Mouse (Mus musculus): ENCODE measurements around the gene Wdr86.
A peak's percentile ranks its signal among the peaks of the same experiment; 100 is the strongest.
"Not testable (repeated sequence)": the region's sequence is repeated elsewhere in the genome, so short reads cannot be mapped to it uniquely, and the experiment has no call there.

The Wdr86 gene

GRCm38 (mm10) chr5:24733134-24733533 is 2.6 kb upstream of the Wdr86 start:
- no peak for DNase-seq (ENCODE audit: low read depth)

GRCm38 (mm10) chr5:24730986-24731385 is 459 bp upstream of the Wdr86 start:
- DNase-seq (ENCODE audit: low read depth) = no peak

- DNase-seq (ENCODE audit: low read depth) = no peak
Measured at GRCm38 (mm10) chr5:24729797-24730487, 585 bp downstream of the Wdr86 start.

GRCm38 (mm10) chr5:24726901-24727836 is 3.4 kb downstream of the Wdr86 start:
- no peak for DNase-seq (ENCODE audit: low read depth)

GRCm38 (mm10) chr5:24725897-24726296 is 4.6 kb downstream of the Wdr86 start:
- no peak for DNase-seq (ENCODE audit: low read depth)

- DNase-seq (ENCODE audit: low read depth) = no peak
Measured at GRCm38 (mm10) chr5:24724805-24725204, 5.7 kb downstream of the Wdr86 start.

GRCm38 (mm10) chr5:24724270-24724634 is 6.3 kb downstream of the Wdr86 start:
- DNase-seq (ENCODE audit: low read depth) = no peak

GRCm38 (mm10) chr5:24723527-24724269 is 6.8 kb downstream of the Wdr86 start:
- DNase-seq (ENCODE audit: low read depth) = no peak

GRCm38 (mm10) chr5:24719852-24720251 is 10.7 kb downstream of the Wdr86 start:
- DNase-seq (ENCODE audit: low read depth) = no peak

- DNase-seq (ENCODE audit: low read depth) = no peak
Measured at GRCm38 (mm10) chr5:24718076-24718475, 12.5 kb downstream of the Wdr86 start.

- no peak for DNase-seq (ENCODE audit: low read depth)
Measured at GRCm38 (mm10) chr5:24713987-24714386, 16.5 kb downstream of the Wdr86 start.

- no peak for DNase-seq (ENCODE audit: low read depth)
Measured at GRCm38 (mm10) chr5:24713199-24713598, 17.3 kb downstream of the Wdr86 start.

GRCm38 (mm10) chr5:24711615-24712014 is 18.9 kb downstream of the Wdr86 start:
- no peak for DNase-seq (ENCODE audit: low read depth)

GRCm38 (mm10) chr5:24709962-24710361 is 20.6 kb downstream of the Wdr86 start:
- no peak for DNase-seq (ENCODE audit: low read depth)

GRCm38 (mm10) chr5:24704615-24705014 is 25.9 kb downstream of the Wdr86 start:
- no peak for DNase-seq (ENCODE audit: low read depth)

- DNase-seq (ENCODE audit: low read depth) = no peak
Measured at GRCm38 (mm10) chr5:24701271-24701670, 29.3 kb downstream of the Wdr86 start.

- DNase-seq (ENCODE audit: low read depth) = no peak
Measured at GRCm38 (mm10) chr5:24696704-24697103, 33.8 kb downstream of the Wdr86 start.

GRCm38 (mm10) chr5:24687696-24688095 is 42.8 kb downstream of the Wdr86 start:
- DNase-seq (ENCODE audit: low read depth) = no peak

- DNase-seq (ENCODE audit: low read depth) = not testable (repeated sequence)
Measured at GRCm38 (mm10) chr5:24686671-24687420, 43.7 kb downstream of the Wdr86 start.

- peak; percentile 72 for DNase-seq (ENCODE audit: low read depth)
Measured at GRCm38 (mm10) chr5:24686176-24686575, 44.4 kb downstream of the Wdr86 start.

- peak; percentile 99 for DNase-seq (ENCODE audit: low read depth)
Measured at GRCm38 (mm10) chr5:24685366-24686093, 45.0 kb downstream of the Wdr86 start, which contains the start of gene Nub1. Gene Nub1 (plus strand): TSS chr5:24685532.
